ENCODE assay signal across 9 mouse cellular contexts in the genomic region with DNA sequence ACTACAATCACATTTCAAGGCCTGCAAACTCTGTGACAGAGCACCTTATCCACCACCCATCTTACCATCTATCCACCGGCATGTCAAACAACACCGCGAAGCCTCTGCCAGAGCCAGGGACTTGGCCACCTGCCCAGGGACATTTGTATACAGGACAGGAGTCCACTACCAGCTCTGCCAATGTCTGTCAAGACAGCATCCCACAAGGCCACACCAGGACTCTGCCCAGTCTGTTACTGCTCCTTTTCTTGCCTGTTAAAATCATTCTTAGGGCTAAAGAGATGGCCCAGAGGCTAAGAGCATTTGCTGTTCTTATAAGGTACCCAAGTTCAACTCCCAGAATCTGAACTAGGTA. TPM values are rescaled to one million over a fixed set of nuclear protein-coding genes. Genes with fewer than 3 reads are reported as not detected.
DNase-seq lines count a peak whose midpoint lies in the region; ATAC-seq and TF ChIP-seq lines count a peak whose summit lies in the region.
"Had no signal": no experiment of that assay in that cellular context is flagged by ENCODE, and none has a peak within 500 bp of the region (broad histone marks: within the 10 kb centered on the region; RNA-seq: fewer than 3 reads in every experiment).

No protein-coding gene starts in this region.

- no peak overlapping the region for H3K4me2 ChIP-seq in hindbrain, embryonic 13.5 days
- no peak overlapping the region for H3K4me2 ChIP-seq in stomach, embryonic 14.5 days (replicated peaks; ENCODE audit: low read depth, low read length)
- H3K4me2 ChIP-seq in stomach, postnatal 0 days (replicated peaks; ENCODE audit: low read depth) = no peak overlapping the region
- no peak overlapping the region for H3K4me2 ChIP-seq in heart, embryonic 16.5 days (ENCODE audit: low read depth, low read length)
- H3K4me2 ChIP-seq: midbrain, embryonic 12.5 days had no signal

- H3K9me3 ChIP-seq in hindbrain, embryonic 13.5 days = no peaks in the 10 kb centered on the region
- H3K9me3 ChIP-seq in hindbrain, embryonic 10.5 days = no peaks in the 10 kb centered on the region
- no peaks in the 10 kb centered on the region for H3K9me3 ChIP-seq in stomach, embryonic 14.5 days (ENCODE audit: control insufficient read depth, low read depth, low read length)
- no peaks in the 10 kb centered on the region for H3K9me3 ChIP-seq in stomach, postnatal 0 days (ENCODE audit: control insufficient read depth, low read length)
- no peaks in the 10 kb centered on the region for H3K9me3 ChIP-seq in heart, embryonic 16.5 days (replicated peaks; ENCODE audit: control insufficient read depth, low read length)
- no peaks in the 10 kb centered on the region for H3K9me3 ChIP-seq in limb, embryonic 10.5 days (replicated peaks)
- H3K9me3 ChIP-seq: midbrain, embryonic 12.5 days had no signal

- H3K4me3 ChIP-seq in hindbrain, embryonic 13.5 days = no peak overlapping the region
- H3K4me3 ChIP-seq in hindbrain, embryonic 10.5 days = no peak overlapping the region
- H3K4me3 ChIP-seq in stomach, embryonic 14.5 days (ENCODE audit: low read depth, low read length) = no peak overlapping the region
- H3K4me3 ChIP-seq in stomach, postnatal 0 days (ENCODE audit: low read depth, low read length) = no peak overlapping the region
- H3K4me3 ChIP-seq in heart, embryonic 16.5 days (ENCODE audit: low read length) = no peak overlapping the region
- H3K4me3 ChIP-seq in limb, embryonic 10.5 days = no peak overlapping the region
- H3K4me3 ChIP-seq: midbrain, embryonic 12.5 days had no signal

- no peaks in the 10 kb centered on the region for H3K36me3 ChIP-seq in hindbrain, embryonic 13.5 days
- no peaks in the 10 kb centered on the region for H3K36me3 ChIP-seq in hindbrain, embryonic 10.5 days
- no peaks in the 10 kb centered on the region for H3K36me3 ChIP-seq in stomach, embryonic 14.5 days (ENCODE audit: control insufficient read depth, insufficient read depth, low read length)
- H3K36me3 ChIP-seq in stomach, postnatal 0 days (ENCODE audit: control insufficient read depth, insufficient read depth, low read length) = no peaks in the 10 kb centered on the region
- H3K36me3 ChIP-seq in heart, embryonic 16.5 days (ENCODE audit: control insufficient read depth, insufficient read depth) = no peaks in the 10 kb centered on the region
- H3K36me3 ChIP-seq in limb, embryonic 10.5 days = no peaks in the 10 kb centered on the region
- H3K36me3 ChIP-seq: midbrain, embryonic 12.5 days had no signal

- peak; percentile 52; the same call in 1 of the 2 replicates for ATAC-seq in hindbrain, embryonic 13.5 days (ENCODE audit: low FRiP score)
- ATAC-seq in stomach, embryonic 14.5 days (ENCODE audit: insufficient number of reproducible peaks, insufficient read depth, low FRiP score, low read depth) = 0 out of 2 replicates have a peak, but pooled peaks have one; percentile 15
- no peak for ATAC-seq in stomach, postnatal 0 days (ENCODE audit: low FRiP score, low TSS enrichment)
- 0 out of 2 replicates have a peak, but pooled peaks have one; percentile 7 for ATAC-seq in heart, embryonic 16.5 days (replicated peaks; ENCODE audit: extremely low read depth, insufficient read depth, low FRiP score)

- H3K27me3 ChIP-seq in hindbrain, embryonic 13.5 days = no peaks in the 10 kb centered on the region
- no peaks in the 10 kb centered on the region for H3K27me3 ChIP-seq in hindbrain, embryonic 10.5 days (ENCODE audit: insufficient read depth, poor library complexity, severe bottlenecking)
- H3K27me3 ChIP-seq in stomach, embryonic 14.5 days (ENCODE audit: control insufficient read depth, insufficient read depth, low read length) = no peaks in the 10 kb centered on the region
- no peaks in the 10 kb centered on the region for H3K27me3 ChIP-seq in stomach, postnatal 0 days (ENCODE audit: control insufficient read depth, insufficient read depth, low read length)
- no peaks in the 10 kb centered on the region for H3K27me3 ChIP-seq in heart, embryonic 16.5 days (ENCODE audit: control insufficient read depth, insufficient read depth, low read length)
- no peaks in the 10 kb centered on the region for H3K27me3 ChIP-seq in limb, embryonic 10.5 days (ENCODE audit: low read depth, poor library complexity, severe bottlenecking)
- H3K27me3 ChIP-seq: midbrain, embryonic 12.5 days had no signal

- peaks cover 11% of the 10 kb centered on the region for H3K4me1 ChIP-seq in hindbrain, embryonic 13.5 days (replicated peaks)
- peaks cover 8% of the 10 kb centered on the region; the same call in 1 of the 2 replicates for H3K4me1 ChIP-seq in hindbrain, embryonic 10.5 days (replicated peaks)
- peaks cover 10% of the 10 kb centered on the region for H3K4me1 ChIP-seq in stomach, embryonic 14.5 days (ENCODE audit: control insufficient read depth, insufficient read depth, low read length)
- no peaks in the 10 kb centered on the region for H3K4me1 ChIP-seq in stomach, postnatal 0 days (replicated peaks; ENCODE audit: control insufficient read depth, insufficient read depth)
- H3K4me1 ChIP-seq in heart, embryonic 16.5 days (ENCODE audit: control insufficient read depth, insufficient read depth, low read length) = peaks cover 18% of the 10 kb centered on the region
- 0 out of 2 replicates have a peak, but pooled peaks cover 4% of the 10 kb centered on the region for H3K4me1 ChIP-seq in limb, embryonic 10.5 days

- no peak for TF ChIP-seq CTCF in stomach, postnatal 0 days (IDR thresholded peaks at IDR 0.05; ENCODE audit: low read depth)

- 53% methylated on average over 3 of the region's 3 CpGs for WGBS in hindbrain, embryonic 13.5 days
- 88% methylated on average over 3 of the region's 3 CpGs for WGBS in hindbrain, embryonic 10.5 days
- 45% methylated on average over 3 of the region's 3 CpGs for WGBS in stomach, embryonic 14.5 days
- WGBS in stomach, postnatal 0 days = 65% methylated on average over 3 of the region's 3 CpGs
- WGBS in heart, embryonic 16.5 days = 35% methylated on average over 3 of the region's 3 CpGs
- 86% methylated on average over 3 of the region's 3 CpGs for WGBS in limb, embryonic 10.5 days

- TF ChIP-seq EP300 in stomach, postnatal 0 days (optimal IDR thresholded peaks at IDR 0.05) = no peak

- no peak overlapping the region for H3K27ac ChIP-seq in hindbrain, embryonic 13.5 days
- H3K27ac ChIP-seq in hindbrain, embryonic 10.5 days = no peak overlapping the region
- H3K27ac ChIP-seq in stomach, embryonic 14.5 days (ENCODE audit: low read length) = no peak overlapping the region
- H3K27ac ChIP-seq in stomach, postnatal 0 days (replicated peaks) = no peak overlapping the region
- peak overlapping the region; percentile 7; the same call in 1 of the 2 replicates for H3K27ac ChIP-seq in heart, embryonic 16.5 days (ENCODE audit: low read length)
- no peak overlapping the region for H3K27ac ChIP-seq in limb, embryonic 10.5 days
- H3K27ac ChIP-seq: midbrain, embryonic 12.5 days had no signal

- no peak overlapping the region; the same call in 1 of the 2 replicates for H3K9ac ChIP-seq in hindbrain, embryonic 13.5 days
- H3K9ac ChIP-seq in stomach, embryonic 14.5 days (replicated peaks; ENCODE audit: low read depth, low read length) = no peak overlapping the region
- H3K9ac ChIP-seq in stomach, postnatal 0 days (ENCODE audit: low read length) = no peak overlapping the region
- no peak overlapping the region for H3K9ac ChIP-seq in heart, embryonic 16.5 days (ENCODE audit: low read length)
- H3K9ac ChIP-seq: midbrain, embryonic 12.5 days had no signal

- DNase-seq in hindbrain, embryonic 10.5 days (ENCODE audit: low spot score) = no peak
- DNase-seq in stomach, postnatal 0 days (ENCODE audit: low spot score) = no peak
- peak; percentile 4 for DNase-seq in skeletal muscle tissue, adult 2 months (ENCODE audit: low read depth, low spot score)
- no peak for DNase-seq in frontal cortex, adult 2 months (ENCODE audit: extremely low spot score in 1 of 2, low spot score in 1 of 2)
- no peak for DNase-seq in limb, embryonic 10.5 days (ENCODE audit: low spot score)

RNA-seq across cellular contexts. Expression of a gene that starts 53.4 kb away (rescaled TPM):
- polyA plus RNA-seq in hindbrain, embryonic 13.5 days (2015; fragmentation: Nextera tagmentation; extraction: Ambion mirVana) = 2.2 and 2.5 TPM in 2 replicates
- polyA plus RNA-seq in hindbrain, embryonic 10.5 days (2016; fragmentation: Nextera tagmentation; extraction: Ambion mirVana) = 0.43 and 0.50 TPM in 2 replicates
- 2.2 and 2.6 TPM in 2 replicates for polyA plus RNA-seq in stomach, embryonic 14.5 days (2014; fragmentation: Nextera tagmentation; extraction: Ambion mirVana)
- polyA plus RNA-seq in stomach, postnatal 0 days (2015; fragmentation: Nextera tagmentation; extraction: Ambion mirVana) = 0.61 and 0.62 TPM in 2 replicates
- polyA plus RNA-seq in heart, embryonic 16.5 days (2015; fragmentation: Nextera tagmentation; extraction: Ambion mirVana) = 31.5 and 33.3 TPM in 2 replicates
- polyA plus RNA-seq in frontal cortex, adult 2 months (2012; rRNA removed) = 66.8 and 68.6 TPM in 2 replicates
- 0.19 and 0.43 TPM in 2 replicates for polyA plus RNA-seq in limb, embryonic 10.5 days (2016; fragmentation: Nextera tagmentation; extraction: Ambion mirVana)
